Mouse (Mus musculus) embryonic facial prominence, embryonic 14.5 days (tissue): ENCODE results near the gene Tns3. TPM values are rescaled to one million over a fixed set of nuclear protein-coding genes. Genes with fewer than 3 reads are reported as not detected.
A peak's percentile ranks its signal among the peaks of the same experiment; 100 is the strongest.

Source experiments
- ATAC-seq: fragments of 200-750 bp; cut with Nextera tagmentation; 2 replicates; pipeline ENCODE4 v1.8.0; 2017; ENCODE audit warnings: low read depth, moderate number of reproducible peaks, moderate TSS enrichment
- DNase-seq: peaks from one replicate; pipeline ENCODE4 v3.0.0-alpha.2; 2015; ENCODE audit warnings: low spot score
- H3K27ac ChIP-seq: fragments of 300-500 bp; sonication (generic); replicated peaks from 2 replicates; pipeline ENCODE4 v1.5.1; 2014; ENCODE audit warnings: low read depth, mild to moderate bottlenecking, low read length, moderate library complexity
- H3K27me3 ChIP-seq: fragments of 300-500 bp; sonication (generic); replicated peaks from 2 replicates; pipeline ENCODE4 v1.6.1; 2014; ENCODE audit warnings: low read length; ENCODE audit not compliant: control insufficient read depth, insufficient read depth
- H3K36me3 ChIP-seq: fragments of 300-500 bp; sonication (generic); 2 replicates; pipeline ENCODE4 v1.6.1; 2014; ENCODE audit warnings: low read length, mixed read lengths; ENCODE audit not compliant: control insufficient read depth, insufficient read depth
- H3K4me1 ChIP-seq: fragments of 300-500 bp; sonication (generic); 2 replicates; pipeline ENCODE4 v1.6.1; 2014; ENCODE audit warnings: antibody characterized with exemption, low read length; ENCODE audit not compliant: control insufficient read depth, insufficient read depth
- H3K4me2 ChIP-seq: fragments of 300-500 bp; sonication (generic); 2 replicates; pipeline ENCODE4 v1.6.1; 2014; ENCODE audit warnings: low read depth, mild to moderate bottlenecking, low read length, moderate library complexity, mixed read lengths
- H3K4me3 ChIP-seq: fragments of 300-500 bp; sonication (generic); 2 replicates; pipeline ENCODE4 v1.5.1; 2014; ENCODE audit warnings: low read depth, mild to moderate bottlenecking, low read length
- H3K9ac ChIP-seq: fragments of 300-500 bp; sonication (generic); 2 replicates; pipeline ENCODE4 v1.6.1; 2014; ENCODE audit warnings: low read depth, mild to moderate bottlenecking, low read length, moderate library complexity, mixed read lengths
- H3K9me3 ChIP-seq: fragments of 300-500 bp; sonication (generic); 2 replicates; pipeline ENCODE4 v1.6.1; 2016; ENCODE audit warnings: low read length; ENCODE audit not compliant: control insufficient read depth
- WGBS: fragments of 180-500 bp; shearing (Covaris S2); extraction: QIAGEN DNeasy Blood & Tissue Kit; methylation state at CpG from one replicate; pipeline ENCODE4 v1.1.7; 2014; 5-methylcytosine and 5-hydroxymethylcytosine counted together
- polyA plus RNA-seq: library from polyadenylated mRNA; unstranded; fragments of >200 nt; fragmentation: Nextera tagmentation; extraction: Ambion mirVana; gene quantifications from 2 replicates; pipeline ENCODE4 v1.2.1, GENCODE M21; 2014

Gene Tns3
- polyA plus RNA-seq, 1 experiment from 2014 or later = 19.3 TPM

GRCm38 (mm10) chr11:8481962-8482361 is 182.4 kb downstream of the Tns3 start:
- Histone ChIP-seq H3K27ac (0 out of 2 replicates have a peak overlapping the region, but pooled peaks have one; percentile 23), H3K36me3 (peaks cover 30% of the 10 kb centered on the region), H3K4me1 (peaks cover 24% of the 10 kb centered on the region), H3K4me3 (no peak overlapping the region), H3K9me3 (no peaks in the 10 kb centered on the region), H3K27me3 (no peaks in the 10 kb centered on the region), H3K9ac (no peak overlapping the region), H3K4me2 (no peak overlapping the region)
- WGBS = 52% methylated on average over 5 of the region's 5 CpGs
- DNase-seq (no peak), ATAC-seq (no peak)

GRCm38 (mm10) chr11:8481529-8481928 is 182.8 kb downstream of the Tns3 start:
- DNase-seq (no peak), ATAC-seq (no peak)
- 90% methylated on average over 6 of the region's 6 CpGs for WGBS
- no peak overlapping the region for H3K27ac ChIP-seq
- H3K36me3 ChIP-seq = peaks cover 32% of the 10 kb centered on the region
- H3K9ac ChIP-seq = no peak overlapping the region
- no peak overlapping the region for H3K4me3 ChIP-seq
- no peaks in the 10 kb centered on the region for H3K9me3 ChIP-seq
- no peaks in the 10 kb centered on the region for H3K27me3 ChIP-seq
- peaks cover 24% of the 10 kb centered on the region for H3K4me1 ChIP-seq
- H3K4me2 ChIP-seq = no peak overlapping the region

GRCm38 (mm10) chr11:8479858-8480257 is 184.5 kb downstream of the Tns3 start:
- Histone ChIP-seq H3K27ac (no peak overlapping the region), H3K4me1 (peaks cover 22% of the 10 kb centered on the region), H3K9ac (no peak overlapping the region), H3K4me2 (no peak overlapping the region), H3K9me3 (no peaks in the 10 kb centered on the region), H3K27me3 (no peaks in the 10 kb centered on the region), H3K36me3 (peaks cover 37% of the 10 kb centered on the region), H3K4me3 (no peak overlapping the region)
- DNase-seq = no peak
- ATAC-seq = no peak
- 73% methylated on average over 2 of the region's 2 CpGs for WGBS

GRCm38 (mm10) chr11:8479313-8479712 is 185.0 kb downstream of the Tns3 start:
- 94% methylated on average over 7 of the region's 7 CpGs for WGBS
- H3K36me3 ChIP-seq = peaks cover 37% of the 10 kb centered on the region
- no peak for DNase-seq

GRCm38 (mm10) chr11:8473616-8474015 is 190.7 kb downstream of the Tns3 start:
- no peak overlapping the region for H3K4me3 ChIP-seq
- H3K9ac ChIP-seq = no peak overlapping the region
- peaks cover 14% of the 10 kb centered on the region for H3K4me1 ChIP-seq
- ATAC-seq = no peak
- DNase-seq = no peak
- H3K27me3 ChIP-seq = no peaks in the 10 kb centered on the region
- no peak overlapping the region for H3K4me2 ChIP-seq
- peaks cover 26% of the 10 kb centered on the region for H3K36me3 ChIP-seq
- H3K27ac ChIP-seq = no peak overlapping the region
- whole genome bisulfite sequencing = 88% methylated on average over 5 of the region's 5 CpGs
- no peaks in the 10 kb centered on the region for H3K9me3 ChIP-seq

More at GRCm38 (mm10) chr11:8479313-8479712, 185.0 kb downstream of the Tns3 start:
- no peak overlapping the region for H3K27ac ChIP-seq
- H3K4me3 ChIP-seq = no peak overlapping the region
- H3K4me2 ChIP-seq = no peak overlapping the region
- no peak for ATAC-seq
- H3K9me3 ChIP-seq = no peaks in the 10 kb centered on the region
- no peak overlapping the region for H3K9ac ChIP-seq
- peaks cover 18% of the 10 kb centered on the region for H3K4me1 ChIP-seq
- H3K27me3 ChIP-seq = no peaks in the 10 kb centered on the region

GRCm38 (mm10) chr11:8472439-8472838 is 191.9 kb downstream of the Tns3 start:
- 85% methylated on average over 12 of the region's 12 CpGs for WGBS
- peaks cover 24% of the 10 kb centered on the region for H3K4me1 ChIP-seq
- H3K4me3 ChIP-seq = no peak overlapping the region
- no peak overlapping the region for H3K4me2 ChIP-seq
- no peaks in the 10 kb centered on the region for H3K27me3 ChIP-seq
- peaks cover 16% of the 10 kb centered on the region for H3K36me3 ChIP-seq
- no peak for DNase-seq
- ATAC-seq = no peak
- no peak overlapping the region for H3K27ac ChIP-seq
- H3K9me3 ChIP-seq = no peaks in the 10 kb centered on the region
- H3K9ac ChIP-seq = no peak overlapping the region

GRCm38 (mm10) chr11:8471535-8471934 is 192.8 kb downstream of the Tns3 start:
- DNase-seq = no peak
- H3K4me1 ChIP-seq = peaks cover 32% of the 10 kb centered on the region
- no peak for ATAC-seq
- no peak overlapping the region for H3K27ac ChIP-seq
- no peaks in the 10 kb centered on the region for H3K9me3 ChIP-seq
- no peaks in the 10 kb centered on the region for H3K27me3 ChIP-seq
- no peak overlapping the region for H3K9ac ChIP-seq
- no peak overlapping the region for H3K4me2 ChIP-seq
- 95% methylated on average over 3 of the region's 3 CpGs for WGBS
- H3K36me3 ChIP-seq = peaks cover 7% of the 10 kb centered on the region; the same call in 1 of the 2 replicates
- H3K4me3 ChIP-seq = no peak overlapping the region

GRCm38 (mm10) chr11:8469537-8469936 is 194.8 kb downstream of the Tns3 start:
- peaks cover 37% of the 10 kb centered on the region for H3K4me1 ChIP-seq
- 0 out of 2 replicates have a peak, but pooled peaks cover 2% of the 10 kb centered on the region for H3K36me3 ChIP-seq
- H3K27me3 ChIP-seq = no peaks in the 10 kb centered on the region
- DNase-seq (no peak), ATAC-seq (no peak)
- H3K4me2 ChIP-seq = peak overlapping the region; percentile 87; the same call in 1 of the 2 replicates
- H3K27ac ChIP-seq = peak overlapping the region; percentile 96
- no peak overlapping the region for H3K9ac ChIP-seq
- no peaks in the 10 kb centered on the region for H3K9me3 ChIP-seq
- 54% methylated on average over 9 of the region's 9 CpGs for WGBS
- no peak overlapping the region for H3K4me3 ChIP-seq
